Mouse (Mus musculus) heart, postnatal 25 days (tissue): ENCODE data around the gene Dlg2. TPM values are rescaled to one million over a fixed set of nuclear protein-coding genes. Genes with fewer than 3 reads are reported as not detected.

Experiments
- DNase-seq: peaks from one replicate; pipeline ENCODE4 v3.0.0; 2022; ENCODE audit warnings: low spot score
- intact Hi-C: fragments of 180-260 bp; cut with DNase I; formaldehyde crosslinking; loops from one replicate; pipeline ENCODE4 v1.15.1; 2025
- total RNA-seq, 2 experiments: library from RNA; stranded (reverse); gene quantifications; 2 replicates each; pipeline ENCODE4 v1.2.3; 2021

Gene Dlg2
- total RNA-seq, 2 experiments from 2014 or later, result 1.0 to 1.9 TPM

- no peak for DNase-seq
- intact Hi-C loops, result no loop called here
Measured at GRCm38 (mm10) chr7:92447938-92448337, 1971.5 kb downstream of the Dlg2 start.

GRCm38 (mm10) chr7:92448782-92449575 lies 1972.5 kb downstream of the Dlg2 start:
- intact Hi-C loops, result no loop called here
- no peak for DNase-seq

GRCm38 (mm10) chr7:92454176-92454575 lies 1977.7 kb downstream of the Dlg2 start:
- intact Hi-C loops, result no loop called here
- no peak for DNase-seq

GRCm38 (mm10) chr7:92455927-92456326 lies 1979.5 kb downstream of the Dlg2 start:
- intact Hi-C loops, result no loop called here

GRCm38 (mm10) chr7:92457791-92458190 lies 1981.3 kb downstream of the Dlg2 start:
- peak; percentile 35 for DNase-seq

More at GRCm38 (mm10) chr7:92455927-92456326, 1979.5 kb downstream of the Dlg2 start:
- DNase-seq, result no peak

GRCm38 (mm10) chr7:92458308-92458707 lies 1981.8 kb downstream of the Dlg2 start:
- intact Hi-C loops, result no loop called here
- DNase-seq, result no peak

More at GRCm38 (mm10) chr7:92457791-92458190, 1981.3 kb downstream of the Dlg2 start:
- intact Hi-C loops, result no loop called here

- intact Hi-C loops, result no loop called here
- no peak for DNase-seq
Measured at GRCm38 (mm10) chr7:92460578-92460977, 1984.1 kb downstream of the Dlg2 start.

GRCm38 (mm10) chr7:92461256-92461655 lies 1984.8 kb downstream of the Dlg2 start:
- intact Hi-C loops, result no loop called here
- DNase-seq, result no peak

- intact Hi-C loops, result no loop called here
- no peak for DNase-seq
Measured at GRCm38 (mm10) chr7:92463080-92463877, 1986.8 kb downstream of the Dlg2 start.

GRCm38 (mm10) chr7:92464290-92464689 lies 1987.8 kb downstream of the Dlg2 start:
- intact Hi-C loops, result no loop called here
- no peak for DNase-seq

- intact Hi-C loops, result no loop called here
- DNase-seq, result no peak
Measured at GRCm38 (mm10) chr7:92479143-92479542, 2002.7 kb downstream of the Dlg2 start.

- no peak for DNase-seq
- intact Hi-C loops, result no loop called here
Measured at GRCm38 (mm10) chr7:92479748-92480147, 2003.3 kb downstream of the Dlg2 start.

- no peak for DNase-seq
- intact Hi-C loops, result no loop called here
Measured at GRCm38 (mm10) chr7:92483346-92483745, 2006.9 kb downstream of the Dlg2 start.

- no peak for DNase-seq
- intact Hi-C loops, result no loop called here
Measured at GRCm38 (mm10) chr7:92485881-92486710, 2009.6 kb downstream of the Dlg2 start.

- intact Hi-C loops, result no loop called here
- DNase-seq, result no peak
Measured at GRCm38 (mm10) chr7:92486878-92487277, 2010.4 kb downstream of the Dlg2 start.

GRCm38 (mm10) chr7:92492262-92492661 lies 2015.8 kb downstream of the Dlg2 start:
- intact Hi-C loops, result no loop called here

GRCm38 (mm10) chr7:92493521-92493920 lies 2017.0 kb downstream of the Dlg2 start:
- no peak for DNase-seq
- intact Hi-C loops, result no loop called here

More at GRCm38 (mm10) chr7:92492262-92492661, 2015.8 kb downstream of the Dlg2 start:
- DNase-seq, result no peak
